Mouse (Mus musculus): ENCODE results near the gene Ecsit. TPM values are rescaled to one million over a fixed set of nuclear protein-coding genes. Genes with fewer than 3 reads are reported as not detected.
A peak's percentile ranks its signal among the peaks of the same experiment; 100 is the strongest.
"Not testable (repeated sequence)": the region's sequence is repeated elsewhere in the genome, so short reads cannot be mapped to it uniquely, and the experiment has no call there.

The Ecsit gene
- total RNA-seq, 2 experiments from 2014 or later: 42.4 to 45.7 TPM

DNA sequence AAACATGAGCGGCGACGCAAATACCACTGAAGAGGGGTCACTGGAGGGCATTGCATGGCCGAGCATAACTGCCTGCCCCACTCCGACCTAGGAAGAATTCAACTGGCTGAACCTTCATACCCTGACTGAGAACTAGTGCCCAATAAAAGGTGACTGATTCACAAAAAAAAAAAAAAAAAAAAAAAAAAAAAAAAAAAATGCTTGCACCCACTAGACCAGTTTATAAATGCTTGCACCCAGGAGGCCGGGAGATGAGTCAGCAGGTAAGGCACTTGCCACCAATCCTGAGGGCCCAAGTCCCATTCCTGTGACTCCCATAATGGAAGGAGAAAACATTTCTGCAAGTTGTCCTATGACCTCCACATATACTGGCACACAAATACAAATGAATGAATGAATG, 7.5 kb upstream of the Ecsit start:
- DNase-seq (ENCODE audit: low spot score in 2 of 2): no peak

DNA sequence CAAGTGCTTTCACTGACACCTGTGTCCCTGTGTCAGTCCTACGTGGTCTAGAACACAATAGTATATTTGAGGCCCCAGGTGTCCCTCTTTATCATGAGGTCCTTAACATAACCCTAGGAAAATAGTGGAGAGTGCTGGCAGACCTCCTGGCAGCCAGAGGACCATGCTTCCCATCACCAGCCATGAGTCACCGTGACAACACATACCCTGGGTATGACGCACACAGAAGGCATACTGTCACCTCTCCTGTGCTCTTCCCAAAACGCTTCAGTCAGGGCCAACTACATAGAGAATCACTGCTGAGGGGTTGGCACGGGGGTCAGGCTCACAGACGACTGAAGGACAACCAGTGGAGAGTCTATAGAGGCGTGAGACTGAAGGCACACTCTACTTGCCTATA, 4.7 kb upstream of the Ecsit start:
- DNase-seq (ENCODE audit: low spot score in 2 of 2): no peak

DNA sequence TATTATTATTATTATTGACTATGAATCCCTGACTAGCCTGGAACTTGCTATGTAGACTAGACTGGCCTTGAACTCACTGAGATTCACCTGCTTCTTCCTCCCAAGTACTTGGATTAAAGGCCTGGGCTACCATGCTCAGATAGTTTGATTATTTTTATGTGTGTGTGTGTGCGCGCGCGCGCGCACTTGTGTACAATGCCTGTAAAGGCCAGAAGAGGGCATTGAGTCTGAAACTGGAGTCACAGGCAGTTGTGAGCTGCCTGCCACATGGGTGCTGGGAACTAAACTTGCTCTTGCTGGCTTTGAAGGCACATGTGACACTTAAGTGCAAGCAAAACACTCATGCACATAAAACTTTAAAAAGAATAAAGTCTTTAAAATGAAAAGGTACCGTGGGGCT, 4.0 kb upstream of the Ecsit start:
- no peak for DNase-seq (ENCODE audit: low spot score in 2 of 2)

DNA sequence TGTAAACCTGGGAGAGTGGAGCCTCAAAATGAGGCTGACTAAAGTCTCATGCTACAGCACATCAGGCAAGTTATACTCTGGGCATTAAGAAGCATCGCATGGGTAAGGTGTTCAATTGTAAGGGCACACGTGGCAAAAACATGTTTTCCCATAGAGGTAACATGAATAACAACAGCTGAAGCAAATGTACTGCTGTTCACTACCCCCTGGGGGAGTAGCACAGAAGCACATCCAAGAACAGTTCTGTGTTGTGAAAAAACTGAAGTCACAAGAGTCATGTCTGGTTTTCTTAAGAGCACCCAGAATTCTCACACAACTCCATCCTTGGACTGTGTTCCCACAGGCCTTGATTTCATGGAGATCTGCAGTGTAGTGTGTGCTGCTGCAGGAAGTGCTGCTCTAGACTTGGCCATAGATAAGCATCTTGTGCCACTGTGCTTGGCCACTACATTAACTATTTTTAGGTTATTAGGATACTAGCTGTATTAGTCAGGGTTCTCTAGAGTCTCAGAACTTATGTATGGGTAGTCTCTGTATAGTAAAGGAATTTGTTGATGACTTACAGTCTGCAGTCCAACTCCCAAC, 1.9 kb upstream of the Ecsit start:
- no peak for DNase-seq (ENCODE audit: low spot score in 2 of 2)

DNA sequence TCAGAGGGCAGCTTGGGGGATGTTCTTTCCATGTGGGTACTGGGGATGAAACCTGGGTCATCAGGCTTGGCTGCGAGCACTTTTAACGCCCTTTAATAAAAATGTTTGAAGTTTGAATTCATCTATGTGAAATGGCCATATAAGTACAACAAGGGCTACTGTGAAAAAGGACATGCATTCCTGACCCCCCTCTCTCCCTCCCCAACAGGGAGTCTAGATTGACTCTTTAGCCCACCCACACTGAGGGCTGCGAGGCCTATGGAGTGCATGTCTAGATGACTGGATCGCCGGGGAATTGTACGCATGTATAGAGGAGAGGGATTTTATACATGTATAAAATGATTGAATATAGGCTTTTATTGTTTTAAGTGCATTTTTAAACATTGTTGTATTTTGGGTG, 774 bp upstream of the Ecsit start:
- DNase-seq (ENCODE audit: low spot score in 2 of 2): no peak

DNA sequence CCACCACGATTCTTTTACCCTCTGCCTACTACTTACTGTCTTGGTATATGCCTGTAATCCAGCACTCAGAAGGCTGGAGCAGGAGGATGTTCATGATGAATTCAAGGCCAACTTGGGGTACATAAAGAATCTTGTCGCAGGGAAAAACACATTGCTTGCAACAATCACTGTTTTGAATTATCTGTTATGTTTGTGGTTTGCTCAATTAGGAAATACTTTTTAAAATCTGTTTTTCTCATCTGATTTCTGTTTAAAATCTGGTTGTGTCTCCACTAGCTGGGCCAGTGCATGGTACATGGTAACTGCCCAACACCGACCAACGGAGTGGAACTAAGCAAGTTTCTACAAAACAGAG, 594 bp downstream of the Ecsit start:
- no peak for DNase-seq (ENCODE audit: low spot score in 2 of 2)

DNA sequence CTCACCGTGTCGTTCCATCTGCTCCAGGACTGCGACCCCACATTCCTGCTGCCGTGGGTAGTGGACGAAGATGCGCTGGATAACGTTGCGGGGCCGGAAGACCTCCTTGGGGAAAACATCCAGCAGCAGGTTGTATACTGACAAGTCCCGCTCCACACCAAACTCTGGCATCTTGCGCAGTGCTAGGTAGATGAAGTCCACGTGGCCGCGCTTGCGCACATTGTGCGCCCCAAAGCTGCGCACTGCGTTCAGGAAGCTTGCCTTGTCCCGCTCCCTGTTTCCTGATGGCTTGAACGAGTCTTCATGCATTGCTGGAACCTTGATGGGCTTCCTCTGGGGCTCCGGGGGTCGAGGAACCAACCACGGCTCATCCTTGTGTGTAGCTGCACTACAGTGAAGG, 9.0 kb downstream of the Ecsit start:
- no peak for DNase-seq (ENCODE audit: low spot score in 2 of 2)

DNA sequence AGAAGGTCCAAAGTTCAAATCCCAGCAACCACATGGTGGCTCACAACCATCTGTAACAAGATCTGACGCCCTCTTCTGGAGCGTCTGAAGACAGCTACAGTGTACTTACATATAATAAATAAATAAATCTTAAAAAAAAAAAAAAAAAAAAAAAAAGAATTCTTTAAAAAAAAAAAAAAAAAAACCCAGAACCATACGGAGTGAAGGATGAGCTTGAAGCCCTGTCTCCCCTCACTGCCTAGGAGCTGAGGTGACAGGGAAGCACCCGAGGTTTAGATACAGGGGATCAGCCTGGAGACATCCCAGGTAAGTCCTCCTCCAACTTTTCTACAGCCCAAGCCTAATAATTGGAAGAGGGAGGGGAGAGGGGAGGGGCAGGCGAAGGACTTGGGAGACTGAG, 9.5 kb downstream of the Ecsit start:
- DNase-seq (ENCODE audit: low spot score in 2 of 2): not testable (repeated sequence)

DNA sequence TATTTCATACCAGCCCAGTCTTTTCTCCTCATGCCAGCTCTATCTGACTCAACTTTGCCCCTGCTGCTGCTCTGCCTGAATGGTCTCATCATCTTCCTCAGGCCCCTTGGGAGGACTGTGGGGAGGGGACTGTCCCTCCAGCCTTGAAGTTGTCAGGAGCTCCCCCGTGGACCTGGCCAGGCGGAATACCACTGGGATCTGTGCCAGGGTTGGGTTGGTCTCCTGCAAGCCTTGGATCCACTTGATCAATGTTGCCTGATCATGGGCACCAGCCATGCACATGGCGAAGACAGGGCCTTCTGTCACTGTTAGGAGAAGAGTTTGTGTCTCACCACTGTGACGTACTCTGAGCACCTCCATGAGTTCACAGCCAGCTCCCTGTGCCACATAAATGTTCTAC, 13.0 kb downstream of the Ecsit start:
- DNase-seq (ENCODE audit: low spot score in 2 of 2): no peak

DNA sequence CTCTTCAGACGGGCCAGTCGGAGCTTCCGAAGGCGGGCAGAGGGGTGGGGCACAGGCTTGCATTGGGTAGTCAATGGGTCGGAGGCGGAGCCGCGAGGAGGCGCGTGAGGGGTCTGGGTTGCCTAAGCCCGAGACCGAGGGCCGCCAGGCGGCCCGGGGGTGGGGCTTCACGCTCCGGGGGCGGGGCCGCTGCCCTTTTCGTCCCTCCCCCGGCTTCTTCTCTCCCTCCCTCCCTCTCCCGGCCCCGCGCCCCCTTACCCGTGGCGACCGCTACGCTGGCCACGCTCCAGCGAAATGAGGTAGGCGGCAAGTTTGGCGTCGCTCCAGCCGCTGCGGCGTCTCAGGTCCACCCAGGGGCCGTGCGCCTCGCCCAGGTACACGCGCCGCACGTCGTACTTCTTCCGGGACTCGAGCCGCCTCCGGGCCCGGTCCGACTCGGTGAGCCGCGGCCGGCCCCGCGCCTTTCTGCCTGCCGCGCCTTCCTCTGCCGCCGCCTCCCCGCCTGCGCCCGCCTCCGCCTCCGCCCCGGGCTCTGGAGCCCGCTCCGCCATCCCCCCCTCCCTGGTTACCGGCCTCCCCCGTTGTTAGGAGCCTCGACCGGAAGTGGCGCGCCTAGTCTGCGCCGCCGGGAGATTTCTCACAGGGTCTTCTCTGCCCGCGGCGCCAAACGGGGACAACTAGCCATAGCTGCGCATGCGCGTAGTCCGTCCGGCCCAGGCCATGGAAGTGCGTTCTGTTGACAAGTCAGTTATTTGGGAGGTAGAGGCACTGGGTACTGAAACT, 14.3 kb downstream of the Ecsit start, which contains the start of the genes Gm49318 and Zfp653:
Gene Gm49318, minus strand, starts transcription at position 469 of the 783 bp plus-strand sequence.
Gene Zfp653, minus strand, starts transcription at position 586 of the 783 bp plus-strand sequence.
- DNase-seq (ENCODE audit: low spot score in 2 of 2): peak; percentile 97 to 98

DNA sequence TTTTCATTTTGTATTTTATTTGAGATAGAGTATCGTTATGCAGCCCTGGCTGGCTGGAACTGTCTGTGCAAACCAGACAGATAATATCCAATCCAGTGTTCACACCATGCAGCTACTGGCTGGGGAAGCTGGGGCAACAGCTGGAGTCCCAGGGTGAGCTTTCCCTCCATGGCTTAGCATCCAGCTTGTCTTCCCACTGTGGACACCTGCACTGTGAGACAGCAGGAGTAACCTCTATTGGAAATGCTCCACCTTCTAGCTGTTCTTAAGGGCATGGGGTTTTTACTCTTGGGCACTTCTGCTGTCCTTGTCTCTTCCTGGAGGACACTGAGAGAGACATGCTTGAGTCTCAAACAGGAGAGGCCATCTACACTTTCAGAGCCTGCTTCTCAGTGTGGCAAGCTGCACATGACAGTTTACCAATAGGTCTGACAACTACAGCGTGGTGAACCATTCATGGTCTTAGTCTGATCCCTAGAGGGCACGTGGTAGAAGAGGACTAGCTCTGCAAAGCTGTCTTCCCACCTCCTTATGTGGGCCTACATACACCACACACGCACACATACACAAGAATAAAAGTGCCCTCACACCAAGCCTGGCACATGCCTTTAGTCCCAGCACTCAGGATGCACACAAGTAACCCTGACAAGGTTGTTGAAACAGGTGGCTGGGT, 15.2 kb downstream of the Ecsit start:
- no peak for DNase-seq (ENCODE audit: low spot score in 2 of 2)

DNA sequence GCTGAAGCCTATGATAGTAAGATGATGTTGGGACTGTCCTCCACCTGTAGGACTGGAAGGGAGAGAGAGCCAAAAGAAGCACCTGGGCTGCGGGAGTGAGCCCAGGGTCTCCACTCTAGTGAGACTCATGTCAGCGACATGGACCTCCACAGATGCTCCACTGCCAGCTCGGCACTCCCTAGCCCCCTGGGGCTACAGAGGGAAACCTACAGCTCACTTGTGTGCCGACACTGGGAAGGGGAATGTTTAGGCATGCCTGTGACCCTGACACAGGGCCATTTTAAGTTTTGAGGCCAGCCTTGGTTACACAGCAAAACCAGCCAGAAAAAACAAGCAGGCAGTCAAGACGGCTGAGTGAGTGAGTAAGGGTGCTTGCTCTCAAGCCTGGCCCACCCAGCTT, 18.0 kb downstream of the Ecsit start:
- no peak for DNase-seq (ENCODE audit: low spot score in 2 of 2)

DNA sequence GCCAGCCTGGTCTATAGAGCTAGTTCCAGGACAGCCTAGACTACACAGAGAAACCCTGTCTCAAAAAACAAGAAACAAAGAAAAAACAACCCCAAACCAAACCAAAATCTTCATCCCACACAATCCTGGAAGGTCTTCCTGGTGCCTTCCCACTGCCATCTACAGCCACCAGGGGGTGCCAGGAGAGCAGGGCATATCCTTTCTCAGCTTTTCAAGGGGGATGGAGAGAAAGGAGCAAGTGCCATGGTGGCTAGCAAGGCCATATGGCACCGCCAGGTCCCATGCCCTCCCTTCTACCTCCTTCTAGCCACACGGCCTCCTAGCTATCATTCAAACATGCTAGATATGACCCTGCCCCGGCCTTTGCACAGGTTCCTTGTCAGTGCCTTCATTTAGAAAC, 18.8 kb downstream of the Ecsit start:
- no peak for DNase-seq (ENCODE audit: low spot score in 2 of 2)

DNA sequence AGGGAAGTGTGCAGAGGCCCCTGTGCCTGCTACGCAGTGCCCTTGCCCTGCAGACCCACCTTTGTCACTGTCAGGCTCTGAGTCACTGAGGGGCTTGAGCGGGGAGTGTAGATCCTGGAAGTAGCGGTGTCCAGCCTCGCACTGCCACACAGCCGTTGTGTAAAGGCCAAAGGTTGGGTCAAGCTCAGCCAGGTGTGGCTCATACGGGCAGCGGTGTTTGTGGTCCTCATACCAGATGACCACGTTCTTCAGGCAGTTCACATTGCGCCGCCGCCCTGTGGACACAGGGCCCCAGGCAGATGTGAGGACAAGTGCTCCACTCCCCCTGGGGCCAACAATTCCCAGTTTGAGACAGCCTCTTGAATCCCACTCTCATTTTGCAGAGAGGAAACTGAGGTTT, 19.6 kb downstream of the Ecsit start:
- no peak for DNase-seq (ENCODE audit: low spot score in 2 of 2)

DNA sequence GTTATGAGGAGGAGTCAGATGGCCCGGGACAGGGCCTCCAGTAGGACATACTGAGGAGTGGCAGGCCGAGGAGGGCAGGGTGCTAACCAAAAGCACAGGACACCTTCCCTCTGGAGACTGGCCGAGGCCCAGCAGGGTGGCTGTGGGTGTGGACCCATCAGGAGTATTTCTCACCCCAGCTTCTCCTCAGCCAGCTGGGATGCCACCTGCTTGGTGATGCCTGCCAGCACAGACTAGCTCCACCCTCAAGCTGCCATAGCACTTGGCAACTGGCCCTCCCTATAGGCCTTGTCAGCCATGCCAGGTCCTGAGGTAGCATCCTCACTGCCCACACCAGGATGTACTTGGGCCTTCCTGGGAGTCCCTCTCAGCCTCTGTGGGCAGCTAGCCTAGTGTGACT, 20.9 kb downstream of the Ecsit start:
- no peak for DNase-seq (ENCODE audit: low spot score in 2 of 2)

DNA sequence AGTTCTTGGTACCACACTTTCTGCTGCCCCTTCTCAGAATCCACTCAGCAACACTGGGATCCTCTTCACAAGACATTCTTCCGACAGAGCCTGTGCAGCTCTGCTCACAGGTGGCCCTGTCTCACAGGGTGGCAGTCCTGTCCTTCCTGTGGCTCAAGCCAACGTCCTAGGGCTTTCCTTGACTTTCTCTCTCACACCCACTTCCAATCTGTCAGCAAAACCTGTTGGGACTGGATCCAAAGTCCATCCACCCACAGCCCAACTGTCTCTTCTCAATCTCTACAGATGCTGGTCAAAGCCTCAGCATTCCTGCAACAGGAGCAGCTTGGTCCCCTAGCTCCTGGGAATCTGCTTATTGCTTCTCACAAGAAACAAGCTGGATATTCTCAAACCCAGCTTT, 23.9 kb downstream of the Ecsit start:
- DNase-seq (ENCODE audit: low spot score in 2 of 2): no peak

DNA sequence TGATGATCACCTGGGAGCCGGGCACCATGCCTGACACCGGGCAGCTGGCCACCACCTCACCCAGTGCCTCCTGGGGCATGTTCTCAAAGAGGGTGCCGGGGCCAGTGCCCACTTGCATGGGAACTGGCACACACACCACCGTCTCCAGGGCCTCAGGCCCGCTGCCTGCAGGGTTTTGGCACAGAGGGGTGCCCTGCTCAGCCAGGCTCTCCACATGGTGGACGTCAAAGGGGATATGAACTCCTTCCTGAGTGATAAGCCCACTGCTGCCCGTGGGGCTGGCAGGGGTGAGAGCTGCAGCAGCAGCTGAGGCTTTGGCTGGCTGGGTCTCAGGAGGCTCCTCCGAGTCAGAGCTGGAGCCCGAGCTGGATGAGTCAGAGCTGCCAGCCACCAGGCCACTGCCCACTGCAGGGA, 27.2 kb downstream of the Ecsit start:
- DNase-seq (ENCODE audit: low spot score in 2 of 2): peak in 1 of 2 experiments; percentile 26

DNA sequence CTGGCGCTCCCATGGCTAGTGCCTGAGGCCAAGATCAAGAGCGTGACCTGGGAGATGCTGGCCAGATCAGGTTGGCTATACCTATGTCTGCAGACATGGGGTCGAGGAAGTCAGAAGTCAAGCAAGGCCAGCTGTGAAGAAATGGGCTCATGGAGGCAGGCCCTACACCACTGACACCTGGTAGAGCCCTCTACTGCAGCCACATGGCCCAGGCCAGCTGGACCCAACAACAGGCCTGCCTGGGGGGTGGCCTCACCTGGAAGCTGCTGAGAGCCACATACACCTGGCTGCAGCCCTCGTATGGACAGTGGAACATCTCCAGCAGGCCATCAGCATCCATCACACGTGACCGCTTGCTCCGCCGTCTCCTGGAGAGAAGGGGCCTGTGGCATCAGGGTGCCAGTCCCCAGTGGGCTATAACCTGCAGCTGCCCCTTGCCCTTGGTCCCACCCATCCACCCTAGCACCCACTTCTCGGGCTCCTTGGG, 28.2 kb downstream of the Ecsit start:
- no peak for DNase-seq (ENCODE audit: low spot score in 2 of 2)

DNA sequence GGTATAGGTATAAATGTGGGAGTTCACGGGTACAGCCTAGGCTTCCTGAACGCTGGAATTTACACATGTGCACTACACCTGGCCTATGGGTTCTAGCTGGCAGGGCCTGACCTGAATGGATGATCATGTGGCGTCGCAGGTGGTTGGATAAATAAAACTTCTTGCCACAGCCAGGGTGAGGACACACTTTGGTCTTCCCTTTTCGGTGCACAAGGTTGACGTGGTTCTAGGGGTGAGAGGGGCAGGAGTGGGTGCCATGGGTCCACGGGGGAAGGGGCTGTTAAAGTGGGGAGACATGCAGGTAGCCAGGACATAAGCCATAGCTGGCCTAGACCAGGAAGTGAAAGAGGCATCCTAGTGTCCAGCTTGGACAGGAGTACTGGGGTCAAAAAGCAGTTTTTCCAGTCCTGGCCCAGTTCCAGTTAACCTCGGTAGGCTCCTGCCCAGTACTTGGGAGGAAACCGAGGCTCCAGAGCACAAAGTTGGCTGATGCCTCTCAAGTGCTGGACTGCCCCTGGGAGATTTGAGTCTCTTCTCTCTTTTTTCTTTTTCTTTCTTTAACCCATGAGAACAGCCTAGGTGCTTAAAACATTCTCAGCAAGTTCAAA, 28.8 kb downstream of the Ecsit start:
- no peak for DNase-seq (ENCODE audit: low spot score in 2 of 2)

DNA sequence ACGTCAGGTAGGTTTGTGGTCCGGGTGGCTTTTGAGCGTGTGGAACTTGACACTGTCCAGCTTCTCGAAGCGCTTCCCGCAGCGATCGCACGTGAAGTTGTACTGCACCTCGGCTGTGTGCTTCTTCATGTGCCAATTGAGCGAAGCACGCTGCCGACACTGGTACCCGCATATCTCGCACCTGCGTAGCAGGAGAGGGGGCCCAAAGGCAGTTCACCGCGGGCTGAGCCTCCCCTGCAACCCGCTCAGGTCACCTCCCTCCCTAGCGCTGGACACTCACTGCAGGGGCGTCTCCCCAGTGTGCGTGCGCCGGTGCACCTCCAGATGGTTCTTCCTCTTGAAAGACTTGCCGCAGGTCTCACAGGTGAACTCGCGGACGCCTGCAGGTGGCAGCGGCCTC, 29.5 kb downstream of the Ecsit start:
- no peak for DNase-seq (ENCODE audit: low spot score in 2 of 2)

DNA sequence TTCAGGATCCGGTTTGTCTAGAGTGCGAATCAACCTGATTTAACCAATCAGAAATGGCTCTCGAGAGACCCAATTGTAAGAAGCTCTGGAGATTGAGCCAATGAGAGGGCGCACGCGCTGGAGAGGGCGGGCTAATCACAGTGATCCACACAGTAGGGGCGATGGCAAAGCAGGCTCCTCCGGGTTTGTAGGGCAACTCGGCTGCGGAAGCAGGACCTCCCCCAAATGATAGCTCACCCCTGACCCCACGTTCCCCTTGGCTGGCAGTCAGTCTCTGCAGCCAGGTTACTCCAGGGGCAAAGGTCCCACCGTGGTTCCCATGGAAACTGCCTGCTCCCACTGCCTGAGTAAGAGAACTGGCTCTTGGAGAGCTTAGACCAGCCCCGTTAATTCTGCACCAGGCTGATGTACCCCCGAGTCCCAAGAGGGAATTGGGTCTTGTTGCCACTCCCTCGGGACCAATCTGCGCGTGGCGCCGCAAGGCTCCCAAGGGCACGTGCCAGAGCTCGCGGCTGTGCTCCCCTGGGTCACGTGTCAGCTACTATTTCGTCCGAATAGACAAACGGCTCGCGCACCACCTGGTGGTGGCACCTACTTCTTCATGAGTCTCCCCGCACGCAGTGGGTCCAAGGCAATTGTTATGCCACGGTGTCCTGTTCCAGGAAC, 30.7 kb downstream of the Ecsit start:
- peak; percentile 76 to 86 for DNase-seq (ENCODE audit: low spot score in 2 of 2)

Measured in layer of hippocampus, postnatal 14 days (tissue).